Mouse (Mus musculus) bone marrow macrophage, adult 2 months (primary cell): ENCODE data around the gene Slc25a44.

ENCODE experiments used
- CTCF ChIP-seq: IDR thresholded peaks from 2 replicates; pipeline ENCODE4 v1.5.1; 2012; ENCODE audit warnings: low read depth, mild to moderate bottlenecking, low read length, moderate library complexity
- POLR2A ChIP-seq: IDR thresholded peaks from 2 replicates; pipeline ENCODE4 v1.6.1; 2012; ENCODE audit warnings: mild to moderate bottlenecking, low read depth, low read length, borderline replicate concordance

GRCm38 (mm10) chr3:88437454-88437853 is 12.5 kb upstream of the Slc25a44 start:
- TF ChIP-seq POLR2A, result no peak
- no peak for TF ChIP-seq CTCF
